ENCODE assay signal across 7 mouse cellular contexts in the genomic region with DNA sequence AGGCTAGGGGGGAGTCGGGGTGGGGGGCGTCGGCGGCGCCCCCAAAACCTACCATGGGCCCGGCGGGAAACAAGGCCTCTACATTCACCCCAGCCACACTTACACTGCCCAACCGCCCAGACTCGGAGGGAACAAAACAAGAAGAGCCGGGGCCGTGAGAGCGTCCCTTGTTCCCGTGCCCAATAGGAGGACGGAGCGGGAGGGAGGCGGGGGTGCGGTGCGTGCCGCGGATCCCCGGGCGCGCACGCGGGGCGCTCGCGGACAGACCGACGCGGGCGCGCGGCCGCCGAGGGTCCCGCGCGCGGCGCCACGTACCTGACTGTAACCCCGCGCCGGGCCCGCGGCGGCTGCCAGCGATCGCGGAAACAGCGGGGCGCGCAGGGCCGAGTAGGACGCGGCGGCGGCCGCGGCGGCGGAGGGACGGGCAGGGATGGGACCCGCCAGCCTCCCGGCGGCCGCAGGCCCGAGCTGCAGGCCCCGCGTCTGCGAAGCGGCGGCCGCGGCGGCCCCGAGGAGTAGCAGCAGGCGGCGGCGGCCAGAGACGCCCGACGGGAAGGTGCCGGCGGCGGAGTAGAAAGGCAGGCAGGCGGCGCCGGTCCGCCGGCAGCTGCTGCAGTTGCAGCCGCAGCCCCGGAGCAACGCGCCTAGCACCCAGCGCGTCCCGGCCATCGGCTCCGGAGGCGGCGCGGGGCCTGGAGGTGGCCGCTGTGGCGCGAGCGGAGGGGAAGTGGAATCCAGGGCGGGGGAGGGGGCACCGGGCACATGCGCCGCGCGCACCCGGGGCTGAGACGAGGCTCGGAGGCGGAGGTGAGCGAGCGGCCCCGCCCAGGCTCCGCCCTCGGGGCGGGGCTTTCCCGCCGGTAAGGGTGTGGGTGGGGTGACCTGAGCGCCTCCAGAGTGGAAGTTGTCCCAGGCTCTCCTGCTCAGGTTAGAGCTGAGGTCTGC. TPM values are rescaled to one million over a fixed set of nuclear protein-coding genes. Genes with fewer than 3 reads are reported as not detected.
DNase-seq lines count a peak whose midpoint lies in the region; ATAC-seq lines count a peak whose summit lies in the region.

A gene (minus strand): TSS at position 729 of the 945 bp plus-strand sequence.

- H3K27me3 ChIP-seq in embryonic facial prominence, embryonic 10.5 days (replicated peaks; ENCODE audit: low read depth, poor library complexity, severe bottlenecking): no peaks in the 10 kb centered on the region
- no peaks in the 10 kb centered on the region for H3K27me3 ChIP-seq in limb, embryonic 11.5 days (ENCODE audit: control insufficient read depth, insufficient read depth, low read length)
- no peaks in the 10 kb centered on the region for H3K27me3 ChIP-seq in midbrain, embryonic 14.5 days (ENCODE audit: control insufficient read depth, insufficient read depth, low read length)

- H3K4me2 ChIP-seq in limb, embryonic 11.5 days (ENCODE audit: low read depth, severe bottlenecking): peak within 1 kb of the TSS; percentile 72
- H3K4me2 ChIP-seq in midbrain, embryonic 14.5 days (ENCODE audit: low read length): peak within 1 kb of the TSS; percentile 71

- under 1% methylated on average over 127 of the region's 127 CpGs for WGBS in embryonic facial prominence, embryonic 10.5 days
- WGBS in limb, embryonic 11.5 days: under 1% methylated on average over 92 of the region's 127 CpGs
- 1% methylated on average over 126 of the region's 127 CpGs for WGBS in midbrain, embryonic 14.5 days

- peak; percentile 97 for DNase-seq in adrenal gland, postnatal 10 days
- DNase-seq in embryonic facial prominence, embryonic 10.5 days (ENCODE audit: low spot score): peak; percentile 95
- DNase-seq in kidney, adult 18-20 months: peak; percentile 94
- peak; percentile 92 for DNase-seq in limb, embryonic 11.5 days (ENCODE audit: low spot score)
- DNase-seq in midbrain, embryonic 14.5 days: peak; percentile 96
- DNase-seq in spleen, adult 18-20 months: peak; percentile 89 to 92

- peak within 1 kb of the TSS; percentile 97 for H3K4me3 ChIP-seq in embryonic facial prominence, embryonic 10.5 days
- peak within 1 kb of the TSS; percentile 87 for H3K4me3 ChIP-seq in limb, embryonic 11.5 days (ENCODE audit: low read depth, low read length)
- H3K4me3 ChIP-seq in midbrain, embryonic 14.5 days (replicated peaks; ENCODE audit: low read depth, low read length): peak within 1 kb of the TSS; percentile 98

- H3K36me3 ChIP-seq in embryonic facial prominence, embryonic 10.5 days (replicated peaks): peaks cover 29% of the 10 kb centered on the region
- peaks cover 3% of the 10 kb centered on the region; the same call in 1 of the 2 replicates for H3K36me3 ChIP-seq in limb, embryonic 11.5 days (ENCODE audit: control insufficient read depth, insufficient read depth, low read length)
- peaks cover 25% of the 10 kb centered on the region for H3K36me3 ChIP-seq in midbrain, embryonic 14.5 days (ENCODE audit: control insufficient read depth, insufficient read depth, low read length)

- ATAC-seq in granulocyte monocyte progenitor cell, adult 5-6 weeks (replicated peaks; ENCODE audit: poor library complexity, severe bottlenecking): peak; percentile 77
- peak; percentile 92 for ATAC-seq in limb, embryonic 11.5 days (ENCODE audit: insufficient number of reproducible peaks, low FRiP score, low TSS enrichment, low read depth)
- ATAC-seq in midbrain, embryonic 14.5 days (ENCODE audit: low FRiP score, low TSS enrichment): peak; percentile 91

- peak within 1 kb of the TSS; percentile 99 for H3K27ac ChIP-seq in embryonic facial prominence, embryonic 10.5 days (replicated peaks)
- H3K27ac ChIP-seq in limb, embryonic 11.5 days (replicated peaks; ENCODE audit: low read depth, low read length): peak within 1 kb of the TSS; percentile 95
- peak within 1 kb of the TSS; percentile 97 for H3K27ac ChIP-seq in midbrain, embryonic 14.5 days (replicated peaks; ENCODE audit: low read depth, low read length)

- H3K9ac ChIP-seq in limb, embryonic 11.5 days (ENCODE audit: low read length): peak within 1 kb of the TSS; percentile 88
- H3K9ac ChIP-seq in midbrain, embryonic 14.5 days (replicated peaks; ENCODE audit: low read length): peak within 1 kb of the TSS; percentile 93

- H3K9me3 ChIP-seq in embryonic facial prominence, embryonic 10.5 days: no peaks in the 10 kb centered on the region
- H3K9me3 ChIP-seq in limb, embryonic 11.5 days (ENCODE audit: control insufficient read depth, low read length): no peaks in the 10 kb centered on the region
- no peaks in the 10 kb centered on the region for H3K9me3 ChIP-seq in midbrain, embryonic 14.5 days (ENCODE audit: control insufficient read depth, low read length)

- peaks cover 22% of the 10 kb centered on the region for H3K4me1 ChIP-seq in embryonic facial prominence, embryonic 10.5 days
- H3K4me1 ChIP-seq in limb, embryonic 11.5 days (ENCODE audit: control insufficient read depth, insufficient read depth, low read length): peaks cover 7% of the 10 kb centered on the region; the same call in 1 of the 2 replicates
- H3K4me1 ChIP-seq in midbrain, embryonic 14.5 days (ENCODE audit: control insufficient read depth, insufficient read depth, low read length): peaks cover 22% of the 10 kb centered on the region

RNA-seq across cellular contexts. Expression of the gene that starts here (rescaled TPM):
- 100 to 1,000 TPM; 144 to 156 TPM for total RNA-seq in adrenal gland, postnatal 10 days (2021)
- polyA plus RNA-seq in embryonic facial prominence, embryonic 10.5 days (2016; fragmentation: Nextera tagmentation; extraction: Ambion mirVana): 69.1 and 73.2 TPM in 2 replicates
- total RNA-seq in granulocyte monocyte progenitor cell, adult 5-6 weeks (2014; fragmentation: Nextera tagmentation): 57.6 and 66.7 TPM in 2 replicates
- total RNA-seq in granulocyte monocyte progenitor cell, adult 5-6 weeks (2017): 65.5 and 87.2 TPM in 2 replicates
- 74.7 and 75.1 TPM in 2 replicates for polyA plus RNA-seq in limb, embryonic 11.5 days (2014; fragmentation: Nextera tagmentation; extraction: Ambion mirVana)
- polyA plus RNA-seq in midbrain, embryonic 14.5 days (2014; fragmentation: Nextera tagmentation; extraction: Ambion mirVana): 63.6 and 82.7 TPM in 2 replicates

Comparison
In these comparisons a context has a peak if more than half of its experiments do, and no peak if none do; other contexts are left out.
1. Peak in every context shown above with its lines: DNase-seq, ATAC-seq, H3K4me3 ChIP-seq and H3K27ac ChIP-seq.